Mouse (Mus musculus) thymus, postnatal 4 days (tissue): ENCODE results near the gene Angptl6.

Experiments
- DNase-seq: peaks from one replicate; pipeline ENCODE4 v3.0.0; 2021

Angptl6 gene

DNA sequence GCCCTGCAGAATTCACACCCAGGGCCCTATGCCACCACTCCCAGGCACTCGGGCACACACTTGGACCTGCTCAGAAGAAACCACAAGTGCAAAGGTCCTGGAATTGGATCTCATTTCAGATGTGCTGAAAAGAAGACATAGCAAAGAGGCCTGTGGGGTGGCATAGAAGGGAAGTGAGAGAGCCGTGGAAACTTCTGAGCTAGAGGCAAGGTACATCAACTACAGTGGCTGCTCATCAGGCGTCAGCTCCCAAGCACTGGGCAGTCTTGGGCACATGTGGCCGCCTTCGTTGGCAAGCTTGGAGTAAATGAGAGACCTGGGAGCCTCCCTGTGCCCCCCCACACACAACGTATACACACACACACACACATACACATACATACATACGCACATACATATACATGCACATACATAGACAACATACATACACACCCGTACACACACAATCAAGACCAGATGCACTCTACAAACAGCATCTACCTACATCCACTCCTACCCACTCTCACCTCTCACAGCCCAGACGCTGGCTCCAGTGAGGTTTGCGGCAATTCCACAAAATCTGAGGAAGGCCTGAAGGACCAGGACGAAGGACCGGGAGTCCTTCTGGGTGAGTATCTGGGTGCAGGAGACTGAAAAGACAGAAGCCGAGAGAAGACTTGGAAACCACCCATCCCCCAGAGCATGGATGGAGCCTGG, at the start of gene Angptl6:
Gene Angptl6 (minus strand): TSS at position 631 of the 696 bp plus-strand sequence.
- no peak for DNase-seq

DNA sequence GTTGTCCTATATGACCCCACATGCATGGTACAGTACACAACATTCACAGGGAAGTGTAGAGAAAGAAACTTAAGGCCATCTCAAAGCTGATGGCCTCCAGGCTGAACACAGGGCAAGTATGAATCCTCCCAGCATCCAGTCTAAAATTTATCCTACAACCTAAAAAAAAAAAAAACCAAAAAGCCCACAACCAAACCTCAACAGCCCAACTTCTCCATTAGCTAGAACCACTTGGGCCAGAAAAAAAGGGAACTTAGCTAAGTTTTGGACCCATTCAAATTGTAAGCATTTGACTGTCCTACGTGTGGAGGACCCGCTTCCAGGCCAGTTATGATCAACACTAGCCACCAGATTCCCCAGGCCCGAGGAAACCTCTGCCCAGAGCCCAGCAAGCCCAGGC, 43.7 kb upstream of the Angptl6 start:
- DNase-seq: no peak

DNA sequence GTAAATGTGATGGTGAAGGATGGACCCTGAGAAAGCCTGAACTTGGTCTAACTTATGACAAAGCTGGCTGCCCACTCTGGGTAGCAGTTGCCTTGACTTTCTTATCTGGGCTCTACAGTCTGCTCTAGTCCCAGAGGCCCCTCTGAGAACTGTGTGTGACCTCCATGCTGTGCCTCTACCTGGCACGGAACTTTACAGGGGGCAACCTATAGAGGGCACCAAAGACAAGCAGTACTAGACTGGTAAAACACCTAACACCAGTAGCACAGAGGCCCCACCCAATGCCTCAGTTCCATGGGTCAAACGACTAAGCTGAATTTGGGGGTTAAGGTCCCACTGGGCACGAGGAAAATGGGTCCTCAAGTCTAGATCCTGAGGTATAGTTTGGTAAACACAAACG, 36.6 kb upstream of the Angptl6 start:
- peak; percentile 64 for DNase-seq

DNA sequence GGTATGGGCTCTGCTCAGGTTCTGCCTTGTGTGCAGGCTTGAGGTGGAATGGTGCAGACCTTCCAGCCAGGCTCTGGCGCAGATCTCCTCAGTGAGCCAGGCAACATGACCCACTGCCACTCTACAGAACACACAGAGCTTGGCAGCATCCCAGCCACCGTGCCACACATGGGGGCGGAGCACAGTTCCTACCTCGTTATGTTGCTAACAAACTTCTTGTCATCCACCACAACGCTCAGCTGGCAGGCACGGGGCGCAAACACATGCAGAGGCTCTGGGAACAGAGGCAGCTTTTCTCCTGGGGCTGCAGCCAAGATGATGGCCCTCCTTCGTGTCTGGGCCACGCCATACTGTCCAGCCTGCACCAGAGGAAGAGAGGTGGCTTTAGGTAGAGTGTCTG, 30.4 kb upstream of the Angptl6 start:
- no peak for DNase-seq

DNA sequence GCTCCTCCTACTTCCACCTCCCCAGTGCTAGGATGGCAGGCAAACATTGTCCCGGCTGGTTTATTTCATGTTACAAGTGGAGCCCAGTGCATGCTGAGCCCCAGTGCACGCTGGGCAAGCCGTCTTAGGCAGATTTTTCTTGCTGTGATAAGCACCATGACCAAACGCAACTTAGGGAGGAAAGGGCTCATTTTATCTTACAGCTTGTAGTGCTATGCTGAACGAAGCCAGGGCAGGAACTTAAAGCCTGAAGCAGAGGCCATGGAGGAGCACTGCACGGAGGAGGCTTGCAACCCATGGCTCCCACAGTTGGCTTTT, 22.6 kb upstream of the Angptl6 start:
- no peak for DNase-seq

DNA sequence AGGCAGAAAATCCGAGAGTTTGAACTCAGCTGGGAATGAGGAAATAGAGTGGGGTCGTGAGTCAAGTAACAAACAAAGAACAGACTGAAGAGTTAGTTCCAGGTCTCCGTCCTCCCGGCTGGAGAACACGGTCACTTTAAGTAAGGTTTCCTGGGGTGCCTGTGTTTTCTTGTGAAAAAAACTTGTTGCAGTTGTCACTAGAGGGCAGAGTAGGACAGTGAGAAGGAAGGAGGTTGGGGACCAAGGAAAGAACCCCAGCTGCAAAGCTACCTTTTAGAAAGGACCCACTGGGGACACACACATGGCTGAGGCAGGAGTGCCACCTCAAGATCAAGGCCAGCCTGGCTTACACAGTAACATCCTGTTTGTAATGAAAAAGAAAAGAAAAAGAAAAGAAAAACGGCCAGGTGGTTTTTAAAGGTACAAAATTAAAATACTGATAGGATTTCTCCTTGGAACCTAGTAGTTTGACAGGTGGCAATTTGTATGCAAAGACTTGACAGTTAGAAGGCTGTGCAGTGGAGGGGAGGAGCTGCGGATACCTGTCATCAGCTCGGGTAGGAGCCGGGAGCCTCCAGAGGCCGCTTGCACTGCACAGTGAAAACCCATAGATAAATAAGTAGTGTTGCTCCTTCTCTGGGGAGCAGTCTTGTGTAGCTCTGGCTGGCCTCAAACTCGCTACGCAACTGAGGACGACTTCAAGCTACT, 22.1 kb upstream of the Angptl6 start:
- DNase-seq: peak; percentile 43

DNA sequence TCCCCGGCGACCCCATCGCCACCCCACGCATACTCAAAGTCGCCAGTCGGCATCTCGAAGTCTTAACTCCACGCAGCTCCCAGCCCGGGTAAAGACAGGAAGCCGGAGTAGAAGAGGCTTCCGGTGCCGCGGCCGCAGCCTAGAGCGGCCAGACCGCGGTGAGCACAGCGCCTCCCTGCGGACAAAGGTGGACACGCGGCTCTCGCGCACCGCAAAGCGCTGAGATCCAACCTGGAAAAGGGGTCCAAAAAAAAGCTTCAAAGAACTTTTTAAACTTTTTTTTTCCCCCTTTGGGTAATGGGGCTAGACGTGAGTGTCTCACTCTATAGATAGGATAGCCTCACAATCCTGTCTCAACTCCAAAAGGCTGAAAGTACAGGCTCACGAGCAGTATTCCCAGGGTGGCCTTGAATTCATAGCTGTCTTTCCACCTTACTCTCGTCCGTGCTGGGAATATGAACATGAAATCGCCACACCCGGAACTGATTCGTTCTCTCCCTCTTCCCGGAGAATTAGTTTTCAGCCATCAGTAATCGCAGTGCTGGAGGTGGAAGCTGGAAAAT, 19.1 kb upstream of the Angptl6 start, which contains the start of gene Eif3g:
Gene Eif3g (minus strand): TSS at position 113 of the 563 bp plus-strand sequence.
- DNase-seq: peak; percentile 92

DNA sequence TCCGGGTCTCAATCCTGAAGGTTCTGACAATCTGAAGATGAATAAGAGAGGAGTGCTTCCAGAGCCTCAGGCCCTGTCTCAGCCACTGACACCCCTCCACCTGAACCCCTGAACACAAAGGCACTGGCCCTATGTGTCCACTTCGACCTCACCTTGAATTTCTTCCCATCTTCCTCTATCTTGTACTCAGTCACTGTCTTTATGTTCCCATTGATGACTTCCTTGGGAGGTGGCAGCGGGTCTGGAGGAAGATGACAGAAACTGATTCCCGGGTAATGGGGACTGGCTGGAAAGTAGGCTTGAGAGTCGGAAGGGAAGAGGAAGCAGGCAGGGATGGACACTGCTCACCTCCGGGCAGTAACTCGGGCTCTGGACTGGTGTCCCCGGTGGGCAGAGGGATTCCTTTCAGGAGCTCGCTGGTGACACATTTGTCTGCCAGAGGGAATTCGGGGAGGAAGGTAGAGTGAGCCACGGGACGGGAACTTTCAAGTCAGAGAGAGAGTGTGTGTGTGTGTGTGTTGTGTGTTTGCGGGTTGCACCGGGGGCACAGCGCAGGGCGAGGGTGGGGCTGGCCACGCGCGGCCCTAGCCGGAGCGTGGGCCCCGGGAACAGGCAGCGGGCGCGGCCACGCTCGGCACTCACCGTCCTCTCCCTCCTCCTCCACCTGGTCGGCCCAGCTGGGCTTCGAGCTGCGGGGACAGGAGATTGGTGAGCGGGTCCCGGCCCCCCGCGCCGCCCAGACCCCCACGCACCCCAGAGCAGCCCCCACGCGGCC, 18.4 kb upstream of the Angptl6 start:
- DNase-seq: no peak

DNA sequence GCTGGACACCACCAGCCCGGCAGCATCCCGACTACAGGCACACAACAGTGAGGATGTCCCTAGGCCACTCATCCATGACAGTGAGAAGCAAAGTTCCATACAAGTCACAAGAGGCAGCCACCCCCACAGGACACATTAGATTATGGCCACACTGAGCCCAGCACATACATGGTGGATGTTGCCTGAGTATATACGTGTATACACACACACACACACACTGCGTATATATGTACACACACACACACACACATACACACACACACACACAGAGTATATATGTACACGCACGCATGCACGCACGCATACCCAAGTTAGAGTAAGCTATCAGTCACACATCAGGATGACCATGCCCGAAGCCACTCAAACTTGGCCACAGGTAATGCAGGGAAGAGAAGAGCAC, 15.9 kb upstream of the Angptl6 start:
- DNase-seq: no peak

DNA sequence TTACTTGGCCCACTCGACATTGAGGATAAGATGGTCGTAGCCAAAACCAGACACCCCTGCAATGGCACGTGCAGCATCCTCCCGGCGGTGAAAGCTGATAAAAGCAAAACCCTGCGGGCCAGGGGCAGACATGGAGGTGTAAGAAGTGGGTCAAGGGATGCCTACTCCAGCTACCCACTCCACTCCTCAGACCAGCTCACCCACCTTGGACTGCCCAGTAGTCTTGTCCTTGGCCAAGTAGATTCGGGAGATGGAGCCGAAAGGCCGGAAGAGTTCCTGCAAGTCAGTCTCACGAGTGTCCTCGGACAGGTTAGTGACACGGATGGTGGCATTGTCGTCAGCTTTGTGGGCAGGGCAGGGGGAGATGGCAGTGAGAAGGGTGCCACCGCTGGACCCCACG, 15.1 kb upstream of the Angptl6 start:
- no peak for DNase-seq

DNA sequence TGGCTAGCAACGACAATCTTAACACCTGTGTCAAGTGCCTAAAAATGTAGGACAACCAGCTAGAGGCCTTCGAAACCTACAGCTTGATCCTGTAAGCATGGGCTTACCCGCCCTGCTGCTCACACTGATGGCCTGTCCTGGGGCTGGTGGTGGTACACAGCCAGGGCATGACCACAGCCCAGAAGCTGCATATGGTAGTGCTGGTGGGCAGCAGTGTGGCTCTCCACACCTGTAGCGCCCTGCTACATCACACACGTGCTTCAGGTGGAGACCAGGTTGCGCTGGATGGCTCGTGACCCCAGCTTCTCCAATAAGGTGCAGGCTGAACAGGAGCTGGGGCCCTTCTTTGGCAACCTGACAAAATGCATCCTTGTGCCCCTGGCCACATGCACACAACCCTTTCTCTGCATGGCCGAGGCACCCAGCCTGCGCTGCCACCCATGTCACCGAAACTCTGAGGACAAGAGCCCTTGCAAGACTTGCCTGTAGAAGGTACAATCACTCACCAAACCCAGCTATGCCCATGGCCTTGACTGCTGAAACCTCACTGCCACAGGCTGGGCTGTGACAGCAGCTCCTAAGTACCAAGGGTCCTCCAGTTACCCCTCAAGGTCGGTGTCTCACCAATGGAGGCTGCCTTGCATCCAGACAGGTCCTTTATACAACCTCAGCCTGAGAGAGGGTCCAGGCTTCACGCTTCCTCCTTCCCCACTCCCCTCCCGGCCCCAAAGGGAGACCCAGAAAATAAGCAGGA, 14.2 kb upstream of the Angptl6 start:
- no peak for DNase-seq

DNA sequence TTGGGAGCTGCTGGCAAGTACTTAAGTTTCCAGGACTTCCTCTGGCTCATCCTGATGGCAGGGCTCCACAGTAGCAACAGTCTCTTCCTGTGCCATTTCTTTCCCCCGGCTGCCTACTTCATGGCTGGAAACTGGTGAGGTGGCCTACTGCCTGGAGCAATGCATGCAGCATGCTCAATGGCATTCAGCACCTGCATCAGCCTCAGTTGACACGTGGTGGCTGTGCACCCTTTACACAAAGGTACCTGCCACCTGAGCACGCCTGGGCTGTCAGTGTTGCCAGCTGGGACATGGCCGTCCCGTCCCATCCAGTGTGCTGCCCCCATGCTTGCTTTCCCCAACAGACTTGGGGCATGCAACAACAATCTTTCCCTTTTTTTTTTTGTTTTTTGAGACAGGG, 13.5 kb upstream of the Angptl6 start:
- DNase-seq: no peak

DNA sequence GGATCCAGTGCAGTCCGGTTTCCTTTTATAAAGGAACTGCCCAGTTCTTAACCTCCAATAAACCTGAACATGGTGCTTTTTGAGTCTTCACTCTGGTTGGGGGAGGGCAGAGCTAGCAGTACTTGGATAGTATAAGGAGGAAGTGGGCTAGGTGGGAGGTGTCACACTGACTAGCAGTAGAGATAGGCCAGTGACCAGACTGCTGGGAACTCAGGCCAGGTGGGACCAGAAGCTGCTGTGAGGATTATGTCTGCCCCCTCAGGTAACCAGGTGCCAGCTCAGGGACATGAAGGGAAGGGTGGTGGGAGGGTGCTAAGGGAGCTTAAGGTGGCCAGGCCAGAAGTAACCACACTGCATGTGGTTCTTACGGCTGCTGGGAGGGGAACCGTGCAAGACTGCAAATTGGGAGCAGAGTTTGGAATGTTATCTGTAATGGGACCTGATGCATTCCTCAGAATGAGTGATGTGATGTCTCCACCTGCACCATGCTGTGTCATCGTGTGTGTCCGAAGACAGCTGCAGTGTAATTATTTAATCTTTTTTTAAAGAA, 12.7 kb upstream of the Angptl6 start:
- DNase-seq: no peak

DNA sequence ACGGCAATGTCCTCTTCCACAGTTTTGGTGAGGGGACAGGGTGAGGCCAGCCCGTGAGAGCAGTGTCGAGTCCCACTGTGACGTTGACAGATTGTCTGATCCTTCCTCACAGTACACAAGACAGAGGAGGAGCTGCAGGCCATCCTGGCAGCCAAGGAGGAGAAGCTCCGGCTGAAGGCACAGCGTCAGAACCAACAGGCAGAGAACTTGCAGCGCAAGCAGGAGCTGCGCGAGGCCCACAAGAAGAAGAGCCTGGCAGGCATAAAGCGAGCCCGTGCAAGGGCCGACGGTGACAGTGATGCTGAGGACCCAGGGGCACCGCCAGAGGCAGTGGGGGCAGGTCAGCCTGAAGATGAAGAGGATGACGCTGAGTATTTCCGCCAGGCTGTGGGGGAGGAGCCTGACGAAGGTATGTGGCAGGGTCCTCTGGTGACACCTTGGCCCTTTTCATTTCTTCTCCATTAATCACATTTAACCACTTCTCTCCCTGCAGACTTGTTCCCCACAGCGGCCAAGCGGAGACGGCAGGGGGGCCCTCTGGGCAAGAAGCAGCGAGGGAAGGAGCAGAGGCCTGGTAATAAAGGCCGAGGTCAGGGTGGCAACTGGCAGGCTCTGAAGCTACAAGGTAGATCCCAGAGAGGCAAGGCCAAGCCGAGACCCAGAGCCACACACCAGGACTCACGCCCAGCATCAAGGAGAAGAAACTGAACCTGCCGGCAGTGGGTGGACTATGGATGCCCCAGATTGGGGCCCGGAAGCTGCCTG, 12.0 kb upstream of the Angptl6 start:
- no peak for DNase-seq

DNA sequence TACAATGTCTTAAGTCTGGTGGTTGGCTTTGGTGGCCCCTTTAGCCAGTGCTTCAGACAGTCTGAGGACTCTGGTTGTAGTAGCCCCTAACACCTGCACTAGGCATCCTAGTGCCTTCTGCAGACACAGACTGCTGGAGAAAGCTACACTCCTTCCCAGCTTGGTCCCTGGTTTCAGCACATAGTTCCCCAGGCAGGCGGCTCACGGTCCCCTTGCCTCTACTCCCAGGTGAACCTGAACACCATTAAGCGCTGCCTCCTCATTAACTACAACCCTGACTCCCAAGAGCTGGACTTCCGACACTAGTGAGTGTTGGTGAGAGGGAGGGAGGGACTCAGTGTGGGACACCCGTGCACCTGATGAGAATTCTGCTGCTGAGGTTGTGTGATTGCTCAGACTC, 10.9 kb upstream of the Angptl6 start:
- no peak for DNase-seq

DNA sequence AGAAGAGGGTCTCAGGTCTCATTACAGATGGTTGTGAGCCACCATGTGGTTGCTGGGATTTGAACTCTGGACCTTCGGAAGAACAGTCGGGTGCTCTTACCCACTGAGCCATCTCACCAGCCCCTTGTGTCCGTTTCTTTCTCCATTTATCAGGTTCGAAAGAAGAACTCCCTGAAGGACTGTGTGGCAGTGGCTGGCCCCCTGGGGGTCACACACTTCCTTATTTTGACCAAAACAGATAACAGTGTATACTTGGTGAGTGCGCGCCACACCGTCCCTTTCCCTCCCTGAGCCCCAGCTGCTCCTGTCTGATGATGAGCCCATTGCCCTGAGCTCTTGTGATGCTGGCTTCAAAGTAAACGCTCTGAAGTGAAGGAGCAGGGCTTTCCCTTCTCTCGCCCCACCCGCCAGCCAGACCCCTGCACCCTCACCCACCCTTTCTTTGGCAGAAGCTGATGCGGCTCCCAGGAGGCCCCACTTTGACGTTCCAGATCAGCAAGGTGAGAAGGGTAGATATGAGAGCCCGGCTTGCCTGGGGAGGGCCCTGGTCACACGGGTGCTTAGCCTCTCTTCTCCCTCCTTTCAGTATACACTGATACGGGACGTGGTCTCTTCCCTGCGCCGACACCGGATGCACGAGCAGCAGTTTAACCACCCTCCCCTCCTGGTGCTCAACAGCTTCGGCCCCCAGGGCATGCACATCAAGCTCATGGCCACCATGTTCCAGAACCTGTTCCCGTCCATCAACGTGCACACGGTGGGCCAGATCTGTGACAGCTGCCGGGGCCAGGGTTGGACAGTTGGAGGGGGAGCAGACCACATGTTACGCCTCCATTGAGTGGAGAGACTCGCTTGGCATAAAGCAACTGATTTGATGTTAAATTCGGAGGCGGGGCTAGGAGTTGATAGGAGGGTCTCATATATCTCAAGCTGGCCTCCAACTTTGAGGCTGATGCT, 9.9 kb upstream of the Angptl6 start:
- DNase-seq: no peak

DNA sequence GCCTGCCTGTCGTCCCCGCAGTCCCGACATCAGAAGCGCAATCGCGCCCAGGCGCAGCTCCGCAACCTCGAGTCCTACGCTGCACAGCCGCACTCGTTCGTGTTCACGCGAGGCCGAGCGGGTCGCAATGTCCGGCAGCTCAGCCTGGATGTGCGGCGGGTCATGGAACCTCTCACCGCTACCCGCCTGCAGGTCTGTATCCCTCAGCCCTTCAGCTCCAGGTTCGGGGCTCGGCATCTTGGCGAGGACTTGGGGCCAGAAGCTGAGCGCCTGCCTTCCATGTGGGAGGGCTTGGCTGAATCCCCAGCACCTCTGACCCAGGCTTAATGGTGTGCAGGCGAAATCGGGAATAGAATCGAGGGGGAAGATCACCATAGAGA, 8.8 kb upstream of the Angptl6 start:
- DNase-seq: no peak

DNA sequence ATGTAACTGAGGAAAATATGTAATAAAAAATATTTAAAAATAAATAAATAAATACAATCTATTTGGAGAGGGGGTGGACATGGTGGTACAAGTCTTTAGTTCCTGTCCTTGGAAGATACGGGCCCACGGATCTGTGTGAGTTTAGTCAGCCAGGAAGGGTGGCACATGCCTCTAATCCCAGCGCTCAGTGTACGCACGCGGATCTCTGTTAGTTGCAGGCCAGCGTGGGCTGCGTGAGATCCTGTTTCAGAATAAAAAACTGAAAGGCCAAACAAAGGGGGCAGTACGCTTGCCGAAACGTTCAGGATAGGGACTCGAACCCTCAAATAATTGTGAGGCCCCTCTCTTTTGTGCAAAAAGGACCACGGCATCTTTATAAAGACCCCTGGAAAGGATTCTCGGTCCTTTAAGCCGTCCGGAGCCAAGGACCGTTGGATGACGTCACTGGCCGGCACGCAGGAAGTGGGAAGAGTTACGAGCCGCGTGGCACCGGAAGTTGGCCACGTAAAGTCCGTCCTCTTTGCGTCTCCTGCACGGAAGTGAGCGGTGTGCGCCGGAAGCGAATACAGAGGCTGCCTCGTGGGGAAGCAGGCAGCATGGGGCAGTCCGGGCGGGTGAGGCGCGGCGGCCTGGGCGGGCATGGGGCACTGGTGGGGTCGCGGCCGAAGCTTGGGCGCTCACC, 8.3 kb upstream of the Angptl6 start, which contains the start of gene Ppan:
Gene Ppan (plus strand): TSS at position 472 of the 682 bp plus-strand sequence.
- DNase-seq: peak; percentile 92

DNA sequence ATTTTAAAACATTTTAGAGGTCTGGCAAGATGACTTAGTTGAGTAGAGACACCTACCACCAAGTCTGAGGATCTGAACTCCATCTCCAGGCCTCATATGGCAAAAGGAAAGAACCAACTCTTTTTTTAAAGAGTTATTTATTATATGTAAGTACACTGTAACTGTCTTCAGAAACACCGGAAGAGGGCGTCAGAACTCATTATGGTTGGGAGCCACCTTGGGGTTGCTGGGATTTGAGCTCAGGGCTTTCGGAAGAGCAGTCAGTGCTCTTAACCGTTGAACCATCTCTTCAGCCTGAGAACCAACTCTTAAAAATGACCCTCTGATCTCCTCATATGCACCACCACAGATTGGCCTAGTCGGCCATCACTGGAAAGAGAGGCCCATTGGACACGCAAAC, 7.7 kb upstream of the Angptl6 start:
- no peak for DNase-seq

DNA sequence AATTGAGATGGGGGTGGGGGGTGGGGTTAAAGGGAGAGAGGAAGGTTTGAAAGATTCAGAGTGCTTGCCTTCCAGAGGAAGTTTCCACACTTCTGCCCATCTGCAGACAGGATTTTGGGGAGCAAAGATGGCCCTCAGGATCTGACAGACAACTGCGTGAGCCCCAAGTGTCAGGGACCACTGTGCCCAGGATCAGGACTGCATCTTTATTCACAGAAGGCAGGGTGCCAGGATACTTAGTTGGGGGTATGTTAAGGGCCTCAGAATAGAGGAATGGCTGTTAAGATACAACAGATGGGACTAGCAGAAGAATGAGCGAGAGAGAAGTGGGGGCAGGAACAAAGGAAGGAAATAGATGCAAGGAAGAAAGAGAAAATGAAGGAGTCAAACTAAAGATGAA, 7.0 kb upstream of the Angptl6 start:
- DNase-seq: no peak
